Mouse (Mus musculus) thymus, adult 18-20 months (tissue): ENCODE results near the gene Kcnk2.

ENCODE experiments used
- DNase-seq, 2 experiments: peaks; one replicate each; pipeline ENCODE4 v3.0.0; 2022; ENCODE audit warnings: mixed read lengths in 2 of 2

Kcnk2 gene

GRCm38 (mm10) chr1:189214477-189214876 lies 187.6 kb downstream of the Kcnk2 start:
- DNase-seq = no peak

GRCm38 (mm10) chr1:189209715-189210108 lies 192.4 kb downstream of the Kcnk2 start:
- DNase-seq = no peak

GRCm38 (mm10) chr1:189209029-189209714 lies 192.9 kb downstream of the Kcnk2 start:
- DNase-seq = no peak

GRCm38 (mm10) chr1:189208605-189209004 lies 193.5 kb downstream of the Kcnk2 start:
- DNase-seq = no peak

GRCm38 (mm10) chr1:189195758-189196157 lies 206.3 kb downstream of the Kcnk2 start:
- DNase-seq = no peak

GRCm38 (mm10) chr1:189187737-189188390 lies 214.2 kb downstream of the Kcnk2 start:
- DNase-seq = no peak

- no peak for DNase-seq
These were observed 216.8 kb downstream of the Kcnk2 start for GRCm38 (mm10) chr1:189185206-189185750.

- DNase-seq = no peak
These were observed 224.3 kb downstream of the Kcnk2 start for GRCm38 (mm10) chr1:189177746-189178145.

DNA sequence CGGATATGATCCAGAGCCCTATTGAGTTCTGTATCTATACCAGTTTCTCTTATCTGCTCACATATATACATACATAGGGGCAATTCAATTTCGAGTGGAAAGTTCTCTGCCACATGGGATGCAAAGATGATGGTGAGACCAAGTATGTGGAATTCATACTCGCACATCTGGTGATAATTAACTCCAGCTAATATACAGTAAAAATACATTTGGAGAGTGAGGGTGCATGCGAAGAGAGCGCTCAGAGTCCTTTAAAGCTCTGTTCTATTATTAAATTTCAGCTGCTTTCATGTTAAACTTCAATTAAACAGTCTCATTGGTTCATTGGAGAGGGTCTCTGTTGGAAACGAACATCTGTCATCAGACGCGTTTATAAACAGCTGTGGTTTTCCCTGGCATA lies 228.6 kb downstream of the Kcnk2 start:
- no peak for DNase-seq

GRCm38 (mm10) chr1:189171138-189171537 lies 230.9 kb downstream of the Kcnk2 start:
- DNase-seq = no peak

DNA sequence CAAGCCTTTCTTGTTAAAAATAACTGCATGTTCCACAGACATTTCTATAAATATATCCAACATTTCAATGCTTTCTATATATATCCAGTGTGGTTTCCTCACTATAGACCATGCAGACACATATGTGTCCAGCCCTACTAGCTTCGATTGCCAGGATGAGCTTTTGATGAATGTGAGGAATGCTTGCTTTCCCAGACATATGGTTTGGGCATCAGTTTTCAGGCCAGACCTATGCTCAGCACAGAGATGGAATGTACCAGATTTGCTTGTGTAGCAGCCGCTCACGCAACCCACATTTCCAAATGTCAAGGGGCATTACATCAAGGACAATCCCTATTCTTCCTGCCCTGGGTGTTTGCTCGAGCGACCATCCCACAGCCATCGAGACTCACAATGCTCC lies 236.3 kb downstream of the Kcnk2 start:
- DNase-seq = no peak

- DNase-seq = no peak
These were observed 236.9 kb downstream of the Kcnk2 start for GRCm38 (mm10) chr1:189165141-189165540.

- no peak for DNase-seq
These were observed 237.4 kb downstream of the Kcnk2 start for GRCm38 (mm10) chr1:189164721-189165120.

GRCm38 (mm10) chr1:189164241-189164640 lies 237.8 kb downstream of the Kcnk2 start:
- DNase-seq = no peak
